In the genomic region with DNA sequence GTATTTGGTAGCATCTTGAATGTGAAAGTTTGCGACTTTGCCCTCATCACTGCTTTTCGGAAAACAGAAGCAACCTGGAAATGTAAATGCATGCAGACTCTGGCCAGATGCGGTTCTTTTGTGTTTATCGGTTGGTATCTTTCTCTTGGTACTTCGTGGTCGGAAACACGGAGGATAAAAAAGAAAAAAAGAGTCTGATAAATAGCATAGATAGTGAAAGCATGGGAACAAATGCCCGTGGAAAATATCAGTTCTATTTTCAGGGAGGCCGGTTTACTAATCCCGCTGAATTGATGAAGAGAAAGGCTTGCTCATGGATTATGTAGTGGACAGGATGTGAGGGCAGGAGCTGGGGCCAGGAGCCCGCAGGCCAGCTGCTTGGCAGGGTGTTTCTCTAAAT, we compare ENCODE assay signal across 8 mouse cellular contexts. TPM values are rescaled to one million over a fixed set of nuclear protein-coding genes. Genes with fewer than 3 reads are reported as not detected.
DNase-seq lines count a peak whose midpoint lies in the region; ATAC-seq lines count a peak whose summit lies in the region.

No protein-coding gene starts in this region.

- H3K36me3 ChIP-seq in embryonic facial prominence, embryonic 14.5 days (ENCODE audit: control insufficient read depth, insufficient read depth, low read length) = no peaks in the 10 kb centered on the region
- no peaks in the 10 kb centered on the region for H3K36me3 ChIP-seq in intestine, embryonic 16.5 days (ENCODE audit: control insufficient read depth, insufficient read depth, low read length)
- H3K36me3 ChIP-seq in neural tube, embryonic 14.5 days (ENCODE audit: control insufficient read depth, insufficient read depth, low read length) = no peaks in the 10 kb centered on the region

- H3K4me2 ChIP-seq in embryonic facial prominence, embryonic 14.5 days (ENCODE audit: low read depth, low read length) = peak overlapping the region; percentile 80
- H3K4me2 ChIP-seq in intestine, embryonic 16.5 days (ENCODE audit: low read depth, low read length) = peak overlapping the region; percentile 77
- peak overlapping the region; percentile 63 for H3K4me2 ChIP-seq in neural tube, embryonic 14.5 days (ENCODE audit: low read depth, low read length)

- H3K27me3 ChIP-seq in embryonic facial prominence, embryonic 14.5 days (replicated peaks; ENCODE audit: control insufficient read depth, insufficient read depth, low read length) = no peaks in the 10 kb centered on the region
- no peaks in the 10 kb centered on the region for H3K27me3 ChIP-seq in intestine, embryonic 16.5 days (replicated peaks; ENCODE audit: control insufficient read depth, insufficient read depth, low read length)
- no peaks in the 10 kb centered on the region for H3K27me3 ChIP-seq in neural tube, embryonic 14.5 days (ENCODE audit: control insufficient read depth, insufficient read depth, low read length)

- H3K9ac ChIP-seq in embryonic facial prominence, embryonic 14.5 days (ENCODE audit: low read depth, low read length) = peak overlapping the region; percentile 94
- peak overlapping the region; percentile 87 for H3K9ac ChIP-seq in intestine, embryonic 16.5 days (ENCODE audit: low read depth, low read length)
- H3K9ac ChIP-seq in neural tube, embryonic 14.5 days (replicated peaks; ENCODE audit: low read depth, low read length) = peak overlapping the region; percentile 96

- H3K9me3 ChIP-seq in embryonic facial prominence, embryonic 14.5 days (ENCODE audit: control insufficient read depth, low read length) = no peaks in the 10 kb centered on the region
- no peaks in the 10 kb centered on the region for H3K9me3 ChIP-seq in intestine, embryonic 16.5 days (ENCODE audit: control insufficient read depth, low read length)
- H3K9me3 ChIP-seq in neural tube, embryonic 14.5 days (ENCODE audit: control insufficient read depth, low read length) = no peaks in the 10 kb centered on the region

- WGBS in embryonic facial prominence, embryonic 14.5 days = under 1% methylated on average over 11 of the region's 11 CpGs
- 2% methylated on average over 11 of the region's 11 CpGs for WGBS in intestine, embryonic 16.5 days
- WGBS in neural tube, embryonic 14.5 days = 0% methylated on average over 11 of the region's 11 CpGs

- peak; percentile 3 for DNase-seq in retina, postnatal 7 days (ENCODE audit: low read depth, low spot score)
- no peak for DNase-seq in retina, postnatal 1 day
- no peak for DNase-seq in embryonic facial prominence, embryonic 14.5 days (ENCODE audit: low spot score)
- DNase-seq in layer of hippocampus, postnatal 25 days (ENCODE audit: extremely low spot score in 1 of 2, low spot score in 1 of 2) = no peak
- DNase-seq in urinary bladder, postnatal 4 days (ENCODE audit: low spot score in 2 of 2) = no peak
- DNase-seq in urinary bladder, postnatal 36 days (ENCODE audit: low spot score in 2 of 2) = no peak

- H3K27ac ChIP-seq in embryonic facial prominence, embryonic 14.5 days (replicated peaks; ENCODE audit: low read depth, low read length) = peak overlapping the region; percentile 87
- H3K27ac ChIP-seq in intestine, embryonic 16.5 days (ENCODE audit: low read length) = peak overlapping the region; percentile 83
- peak overlapping the region; percentile 97 for H3K27ac ChIP-seq in neural tube, embryonic 14.5 days (ENCODE audit: low read depth, low read length)

- H3K4me3 ChIP-seq in embryonic facial prominence, embryonic 14.5 days (ENCODE audit: low read depth, low read length) = peak overlapping the region; percentile 85
- peak overlapping the region; percentile 90 for H3K4me3 ChIP-seq in intestine, embryonic 16.5 days (ENCODE audit: low read length)
- peak overlapping the region; percentile 86 for H3K4me3 ChIP-seq in neural tube, embryonic 14.5 days (ENCODE audit: low read depth, low read length)

- ATAC-seq in embryonic facial prominence, embryonic 14.5 days (ENCODE audit: low read depth) = no peak
- no peak for ATAC-seq in intestine, embryonic 16.5 days
- no peak for ATAC-seq in neural tube, embryonic 14.5 days (ENCODE audit: low read depth)

- peaks cover 14% of the 10 kb centered on the region for H3K4me1 ChIP-seq in embryonic facial prominence, embryonic 14.5 days (ENCODE audit: control insufficient read depth, insufficient read depth, low read length)
- H3K4me1 ChIP-seq in intestine, embryonic 16.5 days (ENCODE audit: control insufficient read depth, insufficient read depth, low read length) = peaks cover 24% of the 10 kb centered on the region
- peaks cover 39% of the 10 kb centered on the region for H3K4me1 ChIP-seq in neural tube, embryonic 14.5 days (ENCODE audit: control insufficient read depth, insufficient read depth, low read length)

RNA-seq across cellular contexts. Expression of gene Itsn1, which starts 1.4 kb away (rescaled TPM):
- polyA plus RNA-seq in embryonic facial prominence, embryonic 14.5 days (2014; fragmentation: Nextera tagmentation; extraction: Ambion mirVana) = 28.1 and 30.1 TPM in 2 replicates
- polyA plus RNA-seq in intestine, embryonic 16.5 days (2015; fragmentation: Nextera tagmentation; extraction: Ambion mirVana) = 10.5 and 13.1 TPM in 2 replicates
- polyA plus RNA-seq in neural tube, embryonic 14.5 days (2014; fragmentation: Nextera tagmentation; extraction: Ambion mirVana) = 56.5 and 77.5 TPM in 2 replicates
- total RNA-seq in layer of hippocampus, postnatal 25 days (2021) = 100 to 1,000 TPM; 137 to 156 TPM

RNA-seq across cellular contexts. Expression of gene Cryzl1, which starts 1.7 kb away (rescaled TPM):
- 61.6 and 61.8 TPM in 2 replicates for polyA plus RNA-seq in embryonic facial prominence, embryonic 14.5 days (2014; fragmentation: Nextera tagmentation; extraction: Ambion mirVana)
- polyA plus RNA-seq in intestine, embryonic 16.5 days (2015; fragmentation: Nextera tagmentation; extraction: Ambion mirVana) = 66.9 and 69.4 TPM in 2 replicates
- polyA plus RNA-seq in neural tube, embryonic 14.5 days (2014; fragmentation: Nextera tagmentation; extraction: Ambion mirVana) = 96.4 and 118 TPM in 2 replicates
- total RNA-seq in layer of hippocampus, postnatal 25 days (2021) = 100 to 1,000 TPM in 1 of 2 experiments, 10 to 100 TPM in 1; 87.4 to 109 TPM

RNA-seq across cellular contexts. Expression of gene Donson, which starts 41.9 kb away (rescaled TPM):
- 17.8 and 21.7 TPM in 2 replicates for polyA plus RNA-seq in embryonic facial prominence, embryonic 14.5 days (2014; fragmentation: Nextera tagmentation; extraction: Ambion mirVana)
- polyA plus RNA-seq in intestine, embryonic 16.5 days (2015; fragmentation: Nextera tagmentation; extraction: Ambion mirVana) = 12.0 and 12.2 TPM in 2 replicates
- 23.3 and 28.5 TPM in 2 replicates for polyA plus RNA-seq in neural tube, embryonic 14.5 days (2014; fragmentation: Nextera tagmentation; extraction: Ambion mirVana)
- total RNA-seq in layer of hippocampus, postnatal 25 days (2021) = 10 to 100 TPM; 19.4 to 23.5 TPM
